In the genomic region with DNA sequence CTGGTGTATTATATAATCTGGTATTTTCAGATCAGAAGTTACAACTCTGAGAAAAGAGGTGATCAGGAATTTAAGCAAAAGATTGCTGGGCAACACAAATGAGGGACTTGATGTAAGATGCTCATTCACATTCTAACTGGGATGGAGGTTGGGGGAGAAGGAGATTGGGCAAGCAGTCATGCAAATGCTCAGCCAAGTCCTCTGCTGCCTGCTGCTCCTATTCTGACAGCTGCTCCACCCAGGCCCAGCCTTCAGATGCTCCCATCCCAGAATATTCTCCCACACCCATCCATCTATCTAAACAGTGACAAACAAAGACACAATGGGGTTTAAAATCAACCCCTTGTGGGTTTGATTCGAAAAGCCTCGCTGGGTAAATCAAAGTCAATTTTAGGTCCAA, we compare ENCODE assay signal across 31 mouse cellular contexts. TPM values are rescaled to one million over a fixed set of nuclear protein-coding genes. Genes with fewer than 3 reads are reported as not detected.
A peak's percentile ranks its signal among the peaks of the same experiment; 100 is the strongest.
DNase-seq lines count a peak whose midpoint lies in the region; ATAC-seq lines count a peak whose summit lies in the region.
"Had no signal": no experiment of that assay in that cellular context is flagged by ENCODE, and none has a peak within 500 bp of the region (broad histone marks: within the 10 kb centered on the region; RNA-seq: fewer than 3 reads in every experiment).

No protein-coding gene starts in this region.

- peak overlapping the region; percentile 99; the same call in 1 of the 2 replicates for H3K9ac ChIP-seq in forebrain, embryonic 14.5 days (ENCODE audit: low read length)
- H3K9ac ChIP-seq in forebrain, embryonic 12.5 days = no peak overlapping the region
- no peak overlapping the region for H3K9ac ChIP-seq in midbrain, embryonic 13.5 days (replicated peaks)
- H3K9ac ChIP-seq: embryonic facial prominence, embryonic 13.5 days; heart, embryonic 12.5 days; liver, embryonic 12.5 days; midbrain, embryonic 12.5 days had no signal

- H3K9me3 ChIP-seq in forebrain, embryonic 14.5 days (replicated peaks; ENCODE audit: control insufficient read depth, low read length) = no peaks in the 10 kb centered on the region
- H3K9me3 ChIP-seq in forebrain, embryonic 12.5 days = no peaks in the 10 kb centered on the region
- no peaks in the 10 kb centered on the region for H3K9me3 ChIP-seq in midbrain, embryonic 13.5 days
- H3K9me3 ChIP-seq: embryonic facial prominence, embryonic 13.5 days; heart, embryonic 12.5 days; hindbrain, embryonic 10.5 days; limb, embryonic 13.5 days; liver, embryonic 12.5 days; midbrain, embryonic 12.5 days had no signal

- peak overlapping the region; percentile 94 for H3K4me2 ChIP-seq in forebrain, embryonic 14.5 days (ENCODE audit: low read length)
- H3K4me2 ChIP-seq in forebrain, embryonic 12.5 days = no peak overlapping the region
- H3K4me2 ChIP-seq in midbrain, embryonic 13.5 days (replicated peaks) = 0 out of 2 replicates have a peak overlapping the region, but pooled peaks have one; percentile 0
- H3K4me2 ChIP-seq: heart, embryonic 12.5 days; liver, embryonic 12.5 days had no signal

- H3K27ac ChIP-seq in forebrain, embryonic 14.5 days (ENCODE audit: low read depth, low read length) = peak overlapping the region; percentile 21; the same call in 1 of the 2 replicates
- no peak overlapping the region for H3K27ac ChIP-seq in forebrain, embryonic 12.5 days
- no peak overlapping the region for H3K27ac ChIP-seq in midbrain, embryonic 13.5 days
- H3K27ac ChIP-seq: embryonic facial prominence, embryonic 13.5 days; hindbrain, embryonic 10.5 days; limb, embryonic 13.5 days; liver, embryonic 12.5 days; midbrain, embryonic 12.5 days; stomach, postnatal 0 days had no signal

- H3K4me1 ChIP-seq in forebrain, embryonic 14.5 days (ENCODE audit: control insufficient read depth, insufficient read depth, low read length) = peaks cover 17% of the 10 kb centered on the region
- H3K4me1 ChIP-seq in forebrain, embryonic 12.5 days = peaks cover 32% of the 10 kb centered on the region
- peaks cover 40% of the 10 kb centered on the region for H3K4me1 ChIP-seq in midbrain, embryonic 13.5 days (replicated peaks)

- DNase-seq in forebrain, embryonic 14.5 days (ENCODE audit: low spot score) = peak; percentile 39
- peak; percentile 24 for DNase-seq in left cerebral cortex, postnatal 4 days
- no peak for DNase-seq in left cerebral cortex, adult 11 months (ENCODE audit: low spot score)
- no peak for DNase-seq in ovary, adult 18-20 months (ENCODE audit: low spot score)
- DNase-seq in neural tube, embryonic 10.5 days (ENCODE audit: extremely low spot score, low spot score) = no peak
- DNase-seq: adrenal gland, postnatal 36 days; cerebellum, adult 11-12 months; cerebellum, postnatal 36 days; embryo, embryonic 11 days; heart, postnatal 10 days; kidney, adult 18-20 months; kidney, postnatal 10 days; lung, adult 18-20 months; lung, postnatal 10 days; right cerebral cortex, postnatal 14 days; thymus, adult 2 months had no signal

- H3K36me3 ChIP-seq in forebrain, embryonic 14.5 days (ENCODE audit: control insufficient read depth, insufficient read depth, low read length) = no peaks in the 10 kb centered on the region
- no peaks in the 10 kb centered on the region for H3K36me3 ChIP-seq in forebrain, embryonic 12.5 days (replicated peaks)
- no peaks in the 10 kb centered on the region for H3K36me3 ChIP-seq in midbrain, embryonic 13.5 days
- H3K36me3 ChIP-seq: embryonic facial prominence, embryonic 13.5 days; G1E; heart, embryonic 12.5 days; hindbrain, embryonic 10.5 days; limb, embryonic 13.5 days; liver, embryonic 12.5 days; midbrain, embryonic 12.5 days had no signal

- H3K4me3 ChIP-seq in forebrain, embryonic 14.5 days (ENCODE audit: low read depth, low read length) = no peak overlapping the region
- H3K4me3 ChIP-seq in forebrain, embryonic 12.5 days (replicated peaks) = no peak overlapping the region
- no peak overlapping the region for H3K4me3 ChIP-seq in midbrain, embryonic 13.5 days (replicated peaks)
- H3K4me3 ChIP-seq: embryonic facial prominence, embryonic 13.5 days; erythroblast, embryonic 14.5 days; heart, embryonic 12.5 days; hindbrain, embryonic 10.5 days; liver, embryonic 12.5 days had no signal

- intact Hi-C loops in left cerebral cortex, postnatal 4 days (cut with DNase I) = loop anchor here (5.0 kb wide), 1 partner anchor 337 kb away; no protein-coding TSS in a partner anchor

- WGBS in forebrain, embryonic 14.5 days = 29% methylated on average over 2 of the region's 2 CpGs
- WGBS in forebrain, embryonic 12.5 days = 49% methylated on average over 2 of the region's 2 CpGs
- WGBS in midbrain, embryonic 13.5 days = 24% methylated on average over 2 of the region's 2 CpGs

- H3K27me3 ChIP-seq in forebrain, embryonic 14.5 days (replicated peaks; ENCODE audit: control insufficient read depth, insufficient read depth, low read length) = no peaks in the 10 kb centered on the region
- H3K27me3 ChIP-seq in forebrain, embryonic 12.5 days = no peaks in the 10 kb centered on the region
- H3K27me3 ChIP-seq in midbrain, embryonic 13.5 days = no peaks in the 10 kb centered on the region; the same call in 1 of the 2 replicates
- H3K27me3 ChIP-seq: embryonic facial prominence, embryonic 13.5 days; limb, embryonic 13.5 days; Patski had no signal

- no peak for ATAC-seq in forebrain, embryonic 14.5 days
- no peak for ATAC-seq in forebrain, embryonic 12.5 days (ENCODE audit: low FRiP score)
- no peak for ATAC-seq in midbrain, embryonic 13.5 days
- ATAC-seq: CD4-positive, CD25-positive, alpha-beta regulatory T cell, adult 4 months; inflammation-experienced regulatory T-cells, adult 6 months; liver, embryonic 12.5 days; Patski had no signal

RNA-seq across cellular contexts. Expression of a gene that starts 43.8 kb away (rescaled TPM):
- 48.9 and 70.1 TPM in 2 replicates for polyA plus RNA-seq in forebrain, embryonic 14.5 days (2014; fragmentation: Nextera tagmentation; extraction: Ambion mirVana)
- 52.8 and 62.3 TPM in 2 replicates for polyA plus RNA-seq in forebrain, embryonic 12.5 days (2016; fragmentation: Nextera tagmentation; extraction: Ambion mirVana)
- 100 to 1,000 TPM in 1 of 2 experiments, 10 to 100 TPM in 1; 98.0 to 123 TPM for total RNA-seq in left cerebral cortex, postnatal 4 days (2021)
- 41.9 and 47.1 TPM in 2 replicates for polyA plus RNA-seq in midbrain, embryonic 13.5 days (2015; fragmentation: Nextera tagmentation; extraction: Ambion mirVana)
- total RNA-seq: granulocyte monocyte progenitor cell, adult 5-6 weeks had no signal
- polyA plus RNA-seq: erythroblast, embryonic 14.5 days had no signal

Comparison
In these comparisons a context has a peak if more than half of its experiments do, and no peak if none do; other contexts are left out.
1. DNase-seq: peak in forebrain, embryonic 14.5 days (single experiment) and left cerebral cortex, postnatal 4 days (single experiment); none in left cerebral cortex, adult 11 months (single experiment), ovary, adult 18-20 months (single experiment) and neural tube, embryonic 10.5 days (single experiment).